Mouse (Mus musculus): ENCODE measurements around the gene Jrkl.

Gene Jrkl

DNA sequence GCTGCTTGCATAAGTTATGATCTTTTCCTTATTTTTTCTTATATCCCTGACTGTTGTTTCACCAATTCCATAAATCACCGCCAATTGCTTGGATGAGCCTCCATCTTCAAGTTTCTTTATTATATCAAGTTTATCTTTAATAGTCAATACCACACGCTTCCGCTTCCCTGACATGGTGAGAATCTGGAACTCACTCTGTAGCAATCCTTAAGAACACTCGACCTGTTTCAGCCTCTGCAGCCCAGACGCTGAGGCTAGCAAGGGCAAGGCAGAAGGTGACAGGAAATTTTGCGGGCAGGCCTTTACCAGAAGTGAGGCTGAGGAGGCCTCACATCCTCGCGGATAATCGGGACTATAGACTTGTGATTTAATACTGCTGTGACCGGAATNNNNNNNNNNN lies at the start of gene Jrkl:
TSS of gene Jrkl (minus strand) at position 349 of the 400 bp plus-strand sequence.
- peak; percentile 26 to 50 for DNase-seq

- no peak for DNase-seq
Measured at GRCm38 (mm10) chr9:13287482-13287881, 41.9 kb upstream of the Jrkl start.

DNA sequence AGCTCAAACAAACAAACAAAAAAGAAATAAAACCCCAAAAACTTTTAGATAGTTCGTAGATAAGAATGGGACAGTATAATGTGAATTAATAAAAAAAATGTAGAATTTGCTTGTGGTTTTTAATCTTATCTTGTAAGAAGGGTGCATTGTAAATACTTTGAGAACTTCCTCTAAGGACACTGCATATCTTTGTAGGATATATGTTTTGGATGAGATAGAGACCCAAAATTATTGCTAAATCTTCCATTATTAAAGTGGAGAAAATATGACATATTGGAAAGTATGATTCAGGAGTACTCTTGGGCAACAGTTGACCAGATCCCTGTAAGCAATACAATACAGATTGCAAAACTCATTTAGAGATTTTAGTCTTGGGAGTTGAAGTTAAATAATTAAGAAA lies 27.6 kb upstream of the Jrkl start:
- DNase-seq, result no peak

- DNase-seq, result no peak
Measured at GRCm38 (mm10) chr9:13260980-13261379, 15.4 kb upstream of the Jrkl start.

DNA sequence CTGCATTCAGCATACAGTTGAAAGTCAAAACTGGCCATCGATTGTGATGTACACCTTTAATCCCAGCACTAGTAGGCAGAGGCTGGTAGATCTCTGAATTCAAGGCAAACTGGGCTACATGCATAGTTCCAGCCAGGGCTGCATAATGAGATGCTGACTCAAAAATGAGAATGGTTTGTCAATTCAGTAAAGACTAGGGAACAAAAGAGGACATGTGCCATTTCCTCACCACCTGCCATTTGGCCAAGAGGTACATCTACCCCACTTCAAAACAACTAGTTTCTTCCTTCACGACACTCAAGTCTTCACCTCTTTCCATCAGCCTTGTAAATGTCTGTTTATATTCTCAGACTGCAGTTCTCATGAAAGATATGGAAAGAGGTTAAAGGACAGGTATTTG lies 12.5 kb upstream of the Jrkl start:
- DNase-seq, result no peak

- no peak for DNase-seq
Measured at GRCm38 (mm10) chr9:13256726-13257125, 11.1 kb upstream of the Jrkl start.

DNA sequence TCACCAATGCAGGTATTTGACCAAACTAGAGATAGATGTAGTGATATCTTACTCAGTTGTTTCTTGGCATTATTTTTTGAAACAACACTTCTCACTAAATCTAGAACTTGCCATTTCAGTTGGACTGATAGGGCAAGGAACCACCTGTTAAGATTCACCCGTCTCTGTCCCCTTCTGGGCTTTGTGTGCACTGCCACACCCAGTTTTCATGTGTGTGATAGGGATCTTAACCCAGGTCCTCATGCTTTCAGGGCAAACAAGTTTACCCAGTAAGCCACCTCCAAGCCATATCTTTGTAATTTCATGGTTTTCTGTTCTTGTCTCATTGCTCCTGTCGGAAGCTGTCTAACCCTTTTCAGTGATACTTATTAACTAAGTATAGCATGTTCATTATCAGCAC lies 5.6 kb upstream of the Jrkl start:
- DNase-seq, result no peak

- DNase-seq, result no peak
Measured at GRCm38 (mm10) chr9:13248104-13248503, 2.5 kb upstream of the Jrkl start.

DNA sequence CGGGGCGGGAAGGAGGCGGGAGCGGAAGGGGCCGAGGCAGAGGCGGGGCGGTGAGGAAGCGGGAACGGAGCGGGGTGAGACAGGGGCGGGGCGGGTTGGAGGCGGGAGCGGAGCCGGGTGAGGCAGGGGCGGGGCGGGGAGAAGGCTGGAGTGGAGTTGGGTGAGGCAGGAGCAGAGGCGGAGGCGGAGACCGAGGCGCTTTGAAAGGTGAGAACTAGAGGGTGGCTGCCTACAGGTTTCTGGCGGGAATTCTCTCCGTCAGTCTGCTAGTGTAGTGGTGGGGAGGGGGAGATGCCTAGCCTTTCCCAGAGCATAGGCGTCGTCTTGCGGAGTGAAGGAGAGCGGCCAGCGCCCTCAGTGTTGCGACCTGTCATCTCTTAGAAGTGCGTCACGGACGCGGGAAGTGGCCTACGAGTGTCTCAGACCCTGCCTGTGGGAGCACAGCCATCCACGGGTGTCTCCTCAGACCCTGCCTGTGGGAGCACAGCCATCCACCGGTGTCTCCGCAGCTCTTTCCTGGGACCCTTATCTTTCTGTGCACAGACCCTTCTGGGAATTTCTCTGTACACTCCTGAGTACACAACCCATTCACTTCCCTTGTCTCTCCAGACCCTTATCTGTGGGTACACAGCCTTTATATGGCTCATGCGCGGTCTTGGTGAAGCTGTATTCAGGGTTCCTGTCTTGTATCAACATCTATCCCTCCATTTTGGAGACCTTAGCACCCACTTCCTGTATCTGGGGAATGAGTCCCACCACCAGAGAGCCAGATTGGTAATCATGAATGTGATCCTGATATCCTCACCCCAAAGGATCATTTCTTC lies 1.4 kb upstream of the Jrkl start, which contains the start of gene Ccdc82:
TSS of gene Ccdc82 (plus strand) at position 141 of the 824 bp plus-strand sequence.
- DNase-seq, result peak; percentile 83 to 94

DNA sequence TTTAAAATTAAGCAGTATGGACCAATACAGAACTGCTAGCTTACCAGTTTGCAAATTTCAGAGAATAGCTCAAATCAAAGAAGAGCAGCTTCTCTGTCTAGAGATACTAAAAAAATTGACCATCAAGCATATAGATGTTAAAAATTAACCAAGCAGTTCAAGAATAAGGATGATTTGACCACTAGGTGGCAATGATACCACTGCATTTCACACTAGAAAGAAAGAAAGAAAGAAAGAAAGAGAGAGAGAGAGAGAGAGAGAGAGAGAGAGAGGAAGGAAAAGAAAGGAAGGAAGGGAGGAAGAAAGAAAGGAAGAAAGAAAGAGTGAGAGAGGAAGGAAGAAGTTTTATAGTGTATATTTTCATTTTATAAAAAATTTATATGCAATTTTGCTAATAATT lies 3.3 kb downstream of the Jrkl start:
- DNase-seq, result no peak

DNA sequence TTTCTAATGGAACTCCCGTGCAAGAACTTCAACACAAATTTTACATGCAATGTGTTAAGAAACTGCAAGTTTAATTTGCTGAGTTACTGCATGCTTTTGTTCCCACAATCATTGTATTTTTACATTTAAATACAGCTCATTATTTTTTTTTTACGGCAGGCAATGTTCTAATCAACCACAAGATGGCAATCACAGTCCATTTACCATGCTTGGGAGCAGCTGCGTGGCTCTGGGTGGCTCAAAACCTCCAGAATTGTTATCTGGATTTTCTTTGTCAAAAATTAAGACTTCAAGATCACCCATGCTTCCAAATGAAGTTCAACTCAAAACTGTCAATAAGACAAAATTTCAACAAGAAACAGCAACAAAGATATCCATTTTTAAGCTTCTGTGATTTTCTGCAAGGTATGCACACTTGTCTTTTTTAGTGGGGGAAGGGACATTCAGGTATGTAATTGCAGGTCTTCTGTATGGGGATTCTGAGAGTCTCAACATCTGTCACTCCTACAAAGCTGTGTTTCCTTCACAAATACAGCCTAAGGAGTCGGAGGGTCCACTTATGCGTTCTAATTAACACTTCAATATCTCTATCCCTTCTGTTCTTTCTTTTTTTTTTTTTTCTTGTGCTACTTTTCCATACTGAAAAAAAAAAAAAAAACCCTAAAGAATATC lies 13.9 kb downstream of the Jrkl start:
- peak in 1 of 2 experiments; percentile 3 for DNase-seq

- no peak for DNase-seq
Measured at GRCm38 (mm10) chr9:13230553-13230952, 15.1 kb downstream of the Jrkl start.

GRCm38 (mm10) chr9:13225872-13226271 lies 19.8 kb downstream of the Jrkl start:
- DNase-seq, result no peak

GRCm38 (mm10) chr9:13206369-13206768 lies 39.3 kb downstream of the Jrkl start:
- no peak for DNase-seq

DNA sequence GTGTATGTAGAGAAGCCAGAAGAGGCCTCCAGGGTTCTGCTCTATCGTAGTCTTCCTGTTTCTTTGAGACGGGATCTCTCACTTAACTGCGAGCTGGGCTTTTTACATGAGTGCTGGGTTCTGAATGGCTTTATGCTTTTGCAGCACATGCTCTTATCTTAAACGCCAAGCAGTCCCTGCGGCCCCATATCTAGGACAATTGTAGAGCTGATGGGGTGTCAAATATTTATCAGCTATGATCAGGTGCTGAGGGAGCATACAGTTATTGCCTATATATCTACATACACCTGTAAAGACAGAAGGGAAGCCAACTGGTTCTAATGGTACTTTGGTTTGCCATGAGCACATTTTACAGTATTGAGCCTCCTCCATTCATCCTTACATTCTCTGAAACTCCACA lies 41.9 kb downstream of the Jrkl start:
- no peak for DNase-seq

GRCm38 (mm10) chr9:13203109-13203508 lies 42.5 kb downstream of the Jrkl start:
- DNase-seq, result no peak

DNA sequence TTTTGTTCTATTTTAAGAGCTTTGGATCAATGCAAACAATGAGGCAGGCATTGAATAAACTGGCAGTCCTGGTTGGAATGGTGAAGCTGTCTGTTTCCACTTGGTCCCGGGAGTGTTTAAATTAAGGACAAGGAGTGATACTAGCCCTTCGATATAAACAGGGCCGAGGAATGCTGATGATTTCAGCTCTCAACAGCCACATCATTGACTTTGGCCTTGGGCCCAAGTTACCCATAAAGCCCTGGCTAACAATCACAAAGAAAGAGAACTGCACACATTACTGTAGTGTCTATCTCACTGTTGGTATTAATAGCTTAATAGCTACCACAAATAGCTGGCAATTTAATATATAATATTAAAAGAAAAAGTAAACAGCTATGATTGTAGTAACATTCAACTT lies 45.5 kb downstream of the Jrkl start:
- no peak for DNase-seq

- peak; percentile 19 to 24 for DNase-seq
Measured at GRCm38 (mm10) chr9:13195762-13196161, 49.9 kb downstream of the Jrkl start.

DNA sequence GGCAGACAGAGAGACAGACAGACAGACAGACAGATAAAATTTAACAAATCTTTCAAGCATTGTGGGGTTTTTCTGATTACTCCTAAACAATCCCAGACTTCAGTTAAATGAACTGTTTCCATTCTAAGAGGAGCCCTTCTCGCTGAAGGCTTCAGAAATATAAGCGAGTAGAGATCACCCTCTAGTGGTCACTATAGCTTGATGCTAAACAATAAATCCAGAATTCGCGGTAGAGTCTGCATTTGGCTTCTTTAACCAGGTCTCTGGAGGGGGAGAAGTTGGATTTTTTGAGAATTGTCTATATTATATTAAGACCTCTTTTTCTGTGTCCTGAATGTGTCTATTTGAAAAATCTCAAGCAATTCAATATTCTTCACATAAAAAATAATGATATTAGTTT lies 50.4 kb downstream of the Jrkl start:
- peak in 1 of 2 experiments; percentile 2 for DNase-seq

DNA sequence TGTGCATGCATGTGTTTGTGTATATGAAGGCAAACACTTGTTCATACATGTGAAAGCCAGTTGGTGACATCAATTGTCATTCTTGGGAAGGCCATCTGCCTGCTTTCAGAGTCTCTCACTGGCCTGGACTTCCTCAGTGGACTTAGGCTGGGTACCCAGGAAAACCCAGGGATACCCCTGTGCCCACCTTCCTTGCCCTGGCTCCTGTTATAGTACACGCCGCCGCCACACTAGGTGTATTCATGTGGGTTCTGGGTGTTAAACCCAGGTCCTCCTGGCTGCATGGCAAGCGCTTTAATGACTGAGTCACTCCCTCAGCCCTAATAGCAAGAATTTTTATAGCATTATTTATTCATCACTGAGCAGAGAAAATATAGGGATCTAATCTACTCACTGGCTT lies 51.0 kb downstream of the Jrkl start:
- no peak for DNase-seq
